Mouse (Mus musculus) lung, postnatal 0 days (tissue): ENCODE measurements around the gene Tmem41b. TPM values are rescaled to one million over a fixed set of nuclear protein-coding genes. Genes with fewer than 3 reads are reported as not detected.

Source experiments
- ATAC-seq: fragments of 200-750 bp; cut with Nextera tagmentation; 2 replicates; pipeline ENCODE4 v1.8.0; 2017; ENCODE audit warnings: moderate library complexity
- DNase-seq: peaks from one replicate; pipeline ENCODE4 v3.0.0-alpha.2; 2016; ENCODE audit warnings: low spot score
- H3K27ac ChIP-seq: fragments of 300-500 bp; sonication (generic); 2 replicates; pipeline ENCODE4 v1.5.1; 2014; ENCODE audit warnings: antibody characterized with exemption, mild to moderate bottlenecking, low read length, mixed read lengths
- H3K27me3 ChIP-seq: fragments of 300-500 bp; sonication (generic); replicated peaks from 2 replicates; pipeline ENCODE4 v1.6.1; 2014; ENCODE audit warnings: low read length, mixed read lengths; ENCODE audit not compliant: insufficient read depth
- H3K36me3 ChIP-seq: fragments of 300-500 bp; sonication (generic); 2 replicates; pipeline ENCODE4 v1.6.1; 2014; ENCODE audit warnings: low read length, mixed read lengths; ENCODE audit not compliant: insufficient read depth
- H3K4me1 ChIP-seq: fragments of 300-500 bp; sonication (generic); 2 replicates; pipeline ENCODE4 v1.6.1; 2014; ENCODE audit warnings: antibody characterized with exemption, low read depth, low read length, mixed read lengths; ENCODE audit not compliant: insufficient read depth
- H3K4me2 ChIP-seq: fragments of 300-500 bp; sonication (generic); replicated peaks from 2 replicates; pipeline ENCODE4 v1.6.1; 2014; ENCODE audit warnings: low read depth, mild to moderate bottlenecking, low read length, moderate library complexity, mixed read lengths
- H3K4me3 ChIP-seq: fragments of 300-500 bp; sonication (generic); 2 replicates; pipeline ENCODE4 v1.5.1; 2014; ENCODE audit warnings: low read depth, low read length
- H3K9ac ChIP-seq: fragments of 300-500 bp; sonication (generic); replicated peaks from 2 replicates; pipeline ENCODE4 v1.6.1; 2014; ENCODE audit warnings: low read depth, mild to moderate bottlenecking
- H3K9me3 ChIP-seq: fragments of 300-500 bp; sonication (generic); 2 replicates; pipeline ENCODE4 v1.6.1; 2016; ENCODE audit warnings: low read length, mixed read lengths
- CTCF ChIP-seq: IDR thresholded peaks from 2 replicates; pipeline ENCODE4 v1.5.1; 2016; ENCODE audit warnings: antibody characterized with exemption, mild to moderate bottlenecking
- EP300 ChIP-seq: IDR thresholded peaks from 2 replicates; pipeline ENCODE4 v1.6.1; 2016; ENCODE audit warnings: antibody characterized with exemption, mild to moderate bottlenecking, control low read depth
- WGBS: fragments of 180-500 bp; shearing (Covaris S2); extraction: QIAGEN DNeasy Blood & Tissue Kit; methylation state at CpG from one replicate; pipeline ENCODE4 v1.1.7; 2014; 5-methylcytosine and 5-hydroxymethylcytosine counted together
- polyA plus RNA-seq: library from polyadenylated mRNA; unstranded; fragments of >200 nt; fragmentation: Nextera tagmentation; extraction: Ambion mirVana; gene quantifications from 2 replicates; pipeline ENCODE4 v1.2.1, GENCODE M21; 2015

The Tmem41b gene
- polyA plus RNA-seq, 1 experiment from 2014 or later: 71.9 TPM

DNA sequence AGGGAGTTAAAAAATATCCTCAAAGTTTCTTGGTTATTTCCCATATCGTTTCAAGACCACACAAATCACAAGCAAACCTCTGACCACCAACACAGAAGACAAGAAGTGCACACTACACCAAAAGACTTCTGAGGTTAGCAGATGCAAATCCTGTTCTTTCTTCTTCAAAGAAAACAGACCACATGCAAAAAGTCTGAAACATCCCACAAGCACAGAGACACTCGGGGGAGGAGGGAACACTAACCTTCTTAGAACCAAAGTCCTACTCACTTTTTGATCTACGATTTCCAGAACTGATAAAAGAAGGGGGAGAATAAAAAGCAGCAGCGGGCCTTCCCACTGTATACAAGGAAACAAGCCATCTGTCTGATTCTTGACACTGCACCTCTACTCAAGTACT lies 35.4 kb downstream of the Tmem41b start:
- Histone ChIP-seq H3K4me2 (no peak overlapping the region), H3K9me3 (no peaks in the 10 kb centered on the region), H3K27me3 (no peaks in the 10 kb centered on the region), H3K4me3 (no peak overlapping the region), H3K27ac (no peak overlapping the region), H3K4me1 (peaks cover 10% of the 10 kb centered on the region; the same call in 1 of the 2 replicates), H3K36me3 (no peaks in the 10 kb centered on the region), H3K9ac (no peak overlapping the region)
- no peak for TF ChIP-seq CTCF
- no peak for TF ChIP-seq EP300
- no peak for DNase-seq
- no peak for ATAC-seq
- 55% methylated on average over 4 of the region's 4 CpGs for WGBS

DNA sequence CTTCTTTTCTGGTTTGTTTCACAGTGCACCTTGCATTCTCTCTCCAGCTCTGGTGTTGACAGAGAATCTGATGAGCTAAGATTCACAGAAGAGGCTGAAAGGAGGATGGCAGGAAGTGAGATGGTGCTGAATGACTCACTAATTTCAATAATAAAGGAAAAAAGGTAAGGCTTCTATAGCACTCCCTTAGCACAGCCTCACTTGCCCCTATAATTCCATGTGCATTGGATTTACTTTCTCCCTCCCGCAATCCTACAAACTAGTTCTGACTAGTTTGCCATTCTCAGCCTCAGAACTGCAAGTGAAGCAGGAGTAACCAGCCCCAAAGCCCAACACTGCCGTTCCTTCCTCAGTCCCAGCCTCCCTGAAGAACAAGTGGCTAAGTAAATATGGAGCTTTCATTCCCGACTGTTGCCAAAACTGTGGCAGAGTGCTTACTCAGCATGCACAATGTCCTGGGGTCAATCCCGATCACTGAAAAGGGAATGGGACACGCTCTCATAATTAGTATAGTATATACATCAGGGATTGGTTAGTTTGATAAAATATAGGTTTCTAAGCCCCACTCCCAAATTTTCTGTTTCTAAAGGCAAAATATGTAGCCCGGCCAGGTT lies 42.2 kb downstream of the Tmem41b start:
- ATAC-seq: no peak
- TF ChIP-seq EP300 (no peak), CTCF (no peak)
- peaks cover 7% of the 10 kb centered on the region; the same call in 1 of the 2 replicates for H3K4me1 ChIP-seq
- no peak overlapping the region for H3K27ac ChIP-seq
- no peak overlapping the region for H3K4me3 ChIP-seq
- no peaks in the 10 kb centered on the region for H3K27me3 ChIP-seq
- H3K4me2 ChIP-seq: no peak overlapping the region
- DNase-seq: peak; percentile 46
- no peaks in the 10 kb centered on the region for H3K9me3 ChIP-seq
- no peaks in the 10 kb centered on the region for H3K36me3 ChIP-seq
- WGBS: 44% methylated on average over 6 of the region's 6 CpGs
- no peak overlapping the region for H3K9ac ChIP-seq

DNA sequence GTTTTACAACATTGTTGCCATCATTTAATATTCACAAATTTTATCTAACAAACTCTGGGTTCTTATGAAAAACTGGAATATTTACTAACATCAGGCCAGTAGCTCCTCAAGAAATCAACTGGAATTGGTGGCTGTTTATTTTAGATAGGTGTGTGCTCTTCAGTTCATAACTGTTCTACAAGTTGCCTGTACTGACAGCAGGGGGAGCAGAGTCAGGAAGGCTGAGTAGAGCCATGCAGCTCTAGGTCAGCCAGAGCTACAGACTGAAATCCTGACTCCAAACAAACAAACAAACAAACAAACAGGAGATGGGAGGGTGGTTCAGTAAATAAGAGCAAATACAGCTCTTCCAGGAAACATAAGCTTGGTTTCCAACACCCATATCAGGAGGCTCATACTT lies 57.1 kb downstream of the Tmem41b start:
- ATAC-seq (no peak), DNase-seq (no peak)
- TF ChIP-seq EP300 (no peak), CTCF (peak; percentile 64)
- no peak overlapping the region for H3K4me3 ChIP-seq
- H3K9me3 ChIP-seq: no peaks in the 10 kb centered on the region
- no peak overlapping the region for H3K27ac ChIP-seq
- H3K4me1 ChIP-seq: no peaks in the 10 kb centered on the region
- H3K36me3 ChIP-seq: peaks cover 10% of the 10 kb centered on the region; the same call in 1 of the 2 replicates
- no peaks in the 10 kb centered on the region for H3K27me3 ChIP-seq
- no peak overlapping the region for H3K4me2 ChIP-seq
- no peak overlapping the region for H3K9ac ChIP-seq

DNA sequence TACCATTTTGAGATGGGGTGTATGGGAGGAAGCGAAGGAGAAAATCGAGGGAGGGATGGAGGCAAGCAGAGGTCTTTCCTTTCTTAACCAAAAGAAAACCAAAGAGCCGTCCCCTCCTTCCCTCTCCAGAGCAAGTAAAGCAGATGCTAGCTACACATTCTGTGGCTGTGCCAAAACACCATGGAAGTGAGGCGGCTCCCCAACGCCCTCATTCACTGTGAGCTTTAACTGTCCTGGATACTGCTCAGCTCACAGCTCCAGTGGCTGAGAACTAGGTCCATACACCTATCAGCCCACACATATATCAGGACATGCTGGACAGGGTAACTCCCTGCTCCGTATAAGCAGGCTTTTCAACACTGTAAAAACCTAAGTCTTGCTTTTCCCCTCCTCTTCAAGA lies 58.4 kb downstream of the Tmem41b start:
- DNase-seq: no peak
- H3K9me3 ChIP-seq: no peaks in the 10 kb centered on the region
- no peak overlapping the region for H3K4me3 ChIP-seq
- TF ChIP-seq CTCF: no peak
- TF ChIP-seq EP300: no peak
- H3K27ac ChIP-seq: no peak overlapping the region
- WGBS: 83% methylated on average over 6 of the region's 6 CpGs
- no peaks in the 10 kb centered on the region for H3K4me1 ChIP-seq
- no peak overlapping the region for H3K9ac ChIP-seq
- H3K4me2 ChIP-seq: no peak overlapping the region
- H3K36me3 ChIP-seq: peaks cover 2% of the 10 kb centered on the region; the same call in 1 of the 2 replicates
- ATAC-seq: no peak
- no peaks in the 10 kb centered on the region for H3K27me3 ChIP-seq

DNA sequence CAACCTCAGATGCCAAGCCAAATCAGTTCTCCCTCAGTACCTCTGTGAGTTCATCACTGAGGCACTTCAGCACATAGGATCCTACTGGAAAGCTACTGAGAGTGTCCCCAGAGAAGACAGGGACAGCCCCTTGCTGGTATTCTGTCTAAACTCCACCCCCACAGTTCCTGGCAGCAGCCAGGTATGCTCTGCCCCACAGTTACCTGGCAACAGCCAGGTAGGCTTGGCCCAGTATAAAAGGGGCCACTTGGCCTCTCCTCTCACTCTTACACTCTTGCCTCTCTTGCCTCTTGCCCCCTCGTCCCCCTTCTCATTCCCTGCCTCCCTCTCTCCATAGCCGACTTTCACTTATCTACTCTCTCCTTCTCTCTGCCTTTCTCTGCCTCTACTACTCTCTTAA lies 61.8 kb downstream of the Tmem41b start:
- Histone ChIP-seq H3K9me3 (no peaks in the 10 kb centered on the region), H3K9ac (no peak overlapping the region), H3K4me2 (no peak overlapping the region), H3K4me1 (no peaks in the 10 kb centered on the region), H3K27ac (no peak overlapping the region), H3K4me3 (no peak overlapping the region), H3K27me3 (no peaks in the 10 kb centered on the region), H3K36me3 (0 out of 2 replicates have a peak, but pooled peaks cover 4% of the 10 kb centered on the region)
- WGBS: 62% methylated on average over 2 of the region's 2 CpGs
- peak; percentile 14 for DNase-seq
- peak; percentile 64 for ATAC-seq
- TF ChIP-seq CTCF (no peak), EP300 (no peak)

DNA sequence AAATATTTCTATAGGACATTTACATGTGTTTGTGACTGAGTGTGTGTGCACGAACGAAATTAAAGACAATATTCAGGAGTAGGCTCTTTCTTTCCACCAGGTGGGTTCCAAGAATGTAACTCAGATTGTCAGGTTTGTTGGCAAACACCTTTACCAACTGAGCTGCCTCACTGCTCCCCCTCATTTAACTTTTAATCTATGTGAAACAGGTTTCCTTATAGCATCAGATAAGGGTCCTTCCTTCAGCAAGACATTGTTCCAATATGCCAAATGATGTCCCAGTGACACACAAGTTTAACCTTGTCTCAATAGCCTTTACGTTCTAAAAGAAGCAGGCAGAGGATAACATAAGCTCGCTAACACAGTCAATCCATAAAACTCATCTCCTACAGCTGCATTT lies 63.8 kb downstream of the Tmem41b start:
- H3K36me3 ChIP-seq: peaks cover 16% of the 10 kb centered on the region
- H3K9ac ChIP-seq: no peak overlapping the region
- no peak overlapping the region for H3K4me3 ChIP-seq
- TF ChIP-seq EP300 (no peak), CTCF (no peak)
- no peak for DNase-seq
- H3K9me3 ChIP-seq: no peaks in the 10 kb centered on the region
- ATAC-seq: no peak
- 83% methylated on average over 4 of the region's 4 CpGs for WGBS
- H3K27ac ChIP-seq: no peak overlapping the region
- H3K27me3 ChIP-seq: no peaks in the 10 kb centered on the region
- no peak overlapping the region for H3K4me2 ChIP-seq
- no peaks in the 10 kb centered on the region for H3K4me1 ChIP-seq

Other genes with a start within 250 kb of the Tmem41b start
- 109 and 117 TPM in 2 replicates for gene Tmem9b, start 234.1 kb downstream of the Tmem41b start, polyA plus RNA-seq
- 0.57 and 0.58 TPM in 2 replicates for gene Nrip3, start 204.9 kb downstream of the Tmem41b start, polyA plus RNA-seq
- gene Scube2, start 121.2 kb downstream of the Tmem41b start, polyA plus RNA-seq: 14.9 TPM in 2 replicates
- 36.4 and 40.1 TPM in 2 replicates for gene Dennd5a, start 26.5 kb downstream of the Tmem41b start, polyA plus RNA-seq
- gene Ipo7, start 31.3 kb upstream of the Tmem41b start, polyA plus RNA-seq: 12.7 and 15.3 TPM in 2 replicates
- 10.6 and 12.1 TPM in 2 replicates for gene Zfp143, start 74.3 kb upstream of the Tmem41b start, polyA plus RNA-seq
- 7.9 and 8.6 TPM in 2 replicates for gene Wee1, start 135.1 kb upstream of the Tmem41b start, polyA plus RNA-seq
- gene Swap70, start 234.8 kb upstream of the Tmem41b start, polyA plus RNA-seq: 38.4 and 38.9 TPM in 2 replicates